29 mouse cellular contexts compared by ENCODE assay signal in genomic region chr13:46469536-46469935, GRCm38 (mm10). TPM values are rescaled to one million over a fixed set of nuclear protein-coding genes. Genes with fewer than 3 reads are reported as not detected.
A peak's percentile ranks its signal among the peaks of the same experiment; 100 is the strongest.
DNase-seq lines count a peak whose midpoint lies in the region; ATAC-seq lines count a peak whose summit lies in the region.
"Had no signal": no experiment of that assay in that cellular context is flagged by ENCODE, and none has a peak within 500 bp of the region (broad histone marks: within the 10 kb centered on the region; RNA-seq: fewer than 3 reads in every experiment).

No protein-coding gene starts in this region.

- DNase-seq in frontal cortex, postnatal 36 days (ENCODE audit: low spot score in 2 of 2), result no peak
- DNase-seq in heart, embryonic 10.5 days (ENCODE audit: low spot score), result peak; percentile 27
- no peak for DNase-seq in heart, postnatal 25 days (ENCODE audit: low spot score)
- peak; percentile 69 for DNase-seq in brain, adult 2 months (ENCODE audit: low read depth, low spot score)
- DNase-seq: adrenal gland, adult 8-10 months; adrenal gland, postnatal 14 days; adrenal gland, postnatal 36 days; B cell, adult 2 months; cerebellum, adult 11 months; cerebellum, adult 18-20 months; cerebellum, adult 8-10 months; cerebellum, adult 9-11 months; cerebellum, postnatal 14 days; cerebellum, postnatal 36 days; embryo, embryonic 11 days had no signal

- WGBS in heart, embryonic 10.5 days, result 84% methylated on average over 2 of the region's 2 CpGs

- H3K27ac ChIP-seq in heart, embryonic 10.5 days, result no peak overlapping the region
- H3K27ac ChIP-seq: embryonic facial prominence, embryonic 13.5 days; embryonic facial prominence, embryonic 15.5 days; forebrain, embryonic 10.5 days; forebrain, embryonic 12.5 days had no signal

- H3K36me3 ChIP-seq in heart, embryonic 10.5 days, result no peaks in the 10 kb centered on the region
- H3K36me3 ChIP-seq: embryonic facial prominence, embryonic 13.5 days; embryonic facial prominence, embryonic 15.5 days; forebrain, embryonic 10.5 days; forebrain, embryonic 12.5 days; G1E had no signal

- no peaks in the 10 kb centered on the region for H3K9me3 ChIP-seq in heart, embryonic 10.5 days
- H3K9me3 ChIP-seq: embryonic facial prominence, embryonic 13.5 days; embryonic facial prominence, embryonic 15.5 days; forebrain, embryonic 10.5 days; forebrain, embryonic 12.5 days; G1E had no signal

- no peaks in the 10 kb centered on the region for H3K27me3 ChIP-seq in heart, embryonic 10.5 days (ENCODE audit: insufficient read depth, poor library complexity, severe bottlenecking)
- H3K27me3 ChIP-seq: CH12.LX; embryonic facial prominence, embryonic 13.5 days; embryonic facial prominence, embryonic 15.5 days; forebrain, embryonic 12.5 days had no signal

- intact Hi-C loops in heart, postnatal 25 days (cut with DNase I), result no loop called here

- ATAC-seq in frontal cortex, adult (ENCODE audit: low TSS enrichment), result peak; percentile 79; the same call in 1 of the 2 replicates
- ATAC-seq: activated CD4-positive, CD25-positive, alpha-beta regulatory T cell, adult 4 months; CD4-positive, CD25-positive, alpha-beta regulatory T cell, adult 4 months; forebrain, embryonic 14.5 days; forebrain, embryonic 16.5 days; Patski had no signal

- peaks cover 8% of the 10 kb centered on the region; the same call in 1 of the 2 replicates for H3K4me1 ChIP-seq in heart, embryonic 10.5 days
- H3K4me1 ChIP-seq: embryonic facial prominence, embryonic 13.5 days; embryonic facial prominence, embryonic 15.5 days; forebrain, embryonic 12.5 days had no signal

- H3K4me3 ChIP-seq in heart, embryonic 10.5 days, result no peak overlapping the region
- H3K4me3 ChIP-seq: embryonic facial prominence, embryonic 13.5 days; embryonic facial prominence, embryonic 15.5 days; erythroblast, embryonic 14.5 days; forebrain, embryonic 10.5 days; forebrain, embryonic 12.5 days had no signal

RNA-seq across cellular contexts. Expression of gene Cap2, which starts 32.1 kb away (rescaled TPM):
- polyA plus RNA-seq in heart, embryonic 10.5 days (2016; fragmentation: Nextera tagmentation; extraction: Ambion mirVana), result 101 and 175 TPM in 2 replicates
- total RNA-seq in heart, postnatal 25 days (2021), result 100 to 1,000 TPM; 133 to 155 TPM
- polyA plus RNA-seq: erythroblast, embryonic 14.5 days; G1E; Patski had no signal

RNA-seq across cellular contexts. Expression of gene Rbm24, which starts 51.3 kb away (rescaled TPM):
- 22.9 and 36.8 TPM in 2 replicates for polyA plus RNA-seq in heart, embryonic 10.5 days (2016; fragmentation: Nextera tagmentation; extraction: Ambion mirVana)
- total RNA-seq in heart, postnatal 25 days (2021), result 100 to 1,000 TPM; 188 to 202 TPM
- total RNA-seq: CH12.LX; common myeloid progenitor, adult 5-6 weeks had no signal
- polyA plus RNA-seq: activated CD4-positive, CD25-positive, alpha-beta regulatory T cell, adult 4 months; erythroblast, embryonic 14.5 days; G1E had no signal

Comparison
In these comparisons a context has a peak if more than half of its experiments do, and no peak if none do; other contexts are left out.
1. DNase-seq: peak in heart, embryonic 10.5 days (single experiment) and brain, adult 2 months (single experiment); none in frontal cortex, postnatal 36 days (0 of 2) and heart, postnatal 25 days (single experiment).